Mouse (Mus musculus) limb, embryonic 15.5 days (tissue): Measurements from ENCODE around the gene Tmco3. TPM values are rescaled to one million over a fixed set of nuclear protein-coding genes. Genes with fewer than 3 reads are reported as not detected.

Experiments
- ATAC-seq: fragments of 200-750 bp; cut with Nextera tagmentation; 2 replicates; pipeline ENCODE4 v1.8.0; 2017; ENCODE audit warnings: low read depth, moderate TSS enrichment; ENCODE audit not compliant: insufficient number of reproducible peaks, low FRiP score, low TSS enrichment
- H3K27ac ChIP-seq: fragments of 300-500 bp; sonication (generic); 2 replicates; pipeline ENCODE4 v1.5.1; 2015; ENCODE audit warnings: moderate library complexity, mild to moderate bottlenecking, inconsistent platforms
- H3K27me3 ChIP-seq: fragments of 300-500 bp; sonication (generic); 2 replicates; pipeline ENCODE4 v1.6.1; 2015; ENCODE audit warnings: inconsistent platforms
- H3K36me3 ChIP-seq: fragments of 300-500 bp; sonication (generic); 2 replicates; pipeline ENCODE4 v1.6.1; 2015; ENCODE audit warnings: inconsistent platforms
- H3K4me1 ChIP-seq: fragments of 300-500 bp; sonication (generic); 2 replicates; pipeline ENCODE4 v1.6.1; 2015; ENCODE audit warnings: inconsistent platforms
- H3K4me2 ChIP-seq: fragments of 300-500 bp; sonication (generic); 2 replicates; pipeline ENCODE4 v1.6.1; 2015; ENCODE audit warnings: mild to moderate bottlenecking, inconsistent platforms
- H3K4me3 ChIP-seq: fragments of 300-500 bp; sonication (generic); 2 replicates; pipeline ENCODE4 v1.5.1; 2015; ENCODE audit warnings: mild to moderate bottlenecking, inconsistent platforms
- H3K9ac ChIP-seq: fragments of 300-500 bp; sonication (generic); 2 replicates; pipeline ENCODE4 v1.6.1; 2015; ENCODE audit warnings: inconsistent platforms
- H3K9me3 ChIP-seq: fragments of 300-500 bp; sonication (generic); 2 replicates; pipeline ENCODE4 v1.6.1; 2016; ENCODE audit warnings: inconsistent platforms
- WGBS: fragments of 180-500 bp; shearing (Covaris S2); methylation state at CpG from one replicate; pipeline ENCODE4 v1.1.7; 2015; 5-methylcytosine and 5-hydroxymethylcytosine counted together
- polyA plus RNA-seq: library from polyadenylated mRNA; unstranded; fragments of >200 nt; fragmentation: Nextera tagmentation; extraction: Ambion mirVana; gene quantifications from 2 replicates; pipeline ENCODE4 v1.2.1, GENCODE M21; 2015

The Tmco3 gene
- polyA plus RNA-seq: 44.4 and 47.7 TPM in 2 replicates

- peak; percentile 94 for ATAC-seq
- peak within 1 kb of the TSS; percentile 75 for H3K9ac ChIP-seq
- under 1% methylated on average over 79 of the region's 79 CpGs for WGBS
Observed at GRCm38 (mm10) chr8:13287692-13288623, at the start of gene Tmco3, which contains the start of gene Dcun1d2. Gene Tmco3, plus strand, starts transcription at chr8:13288190. Gene Dcun1d2, minus strand, starts transcription at chr8:13288131.

DNA sequence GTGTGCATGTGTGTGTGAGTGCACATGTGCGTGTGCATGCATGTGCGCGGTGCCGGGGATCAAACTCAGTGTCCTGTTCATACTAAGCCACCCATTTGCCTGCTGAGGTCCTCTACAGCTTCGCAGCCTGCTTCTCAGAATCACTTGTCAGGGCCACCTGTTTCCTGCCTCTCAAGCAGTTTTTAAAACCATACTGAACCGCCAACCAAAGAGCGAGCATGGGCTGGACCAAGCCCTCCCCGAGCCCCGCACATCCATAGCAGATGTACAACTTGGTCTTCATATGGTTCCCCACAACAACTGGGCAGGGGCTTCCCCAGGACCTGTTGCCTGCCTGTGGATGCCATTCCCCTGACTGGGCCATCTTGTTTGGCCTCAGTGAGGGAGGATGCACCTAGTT is 47.9 kb upstream of the Tmco3 start:
- WGBS: 89% methylated on average over 9 of the region's 9 CpGs
- Histone ChIP-seq H3K27me3 (no peaks in the 10 kb centered on the region; the same call in 1 of the 2 replicates), H3K9me3 (no peaks in the 10 kb centered on the region), H3K4me2 (no peak overlapping the region), H3K9ac (no peak overlapping the region), H3K4me3 (no peak overlapping the region), H3K4me1 (no peaks in the 10 kb centered on the region), H3K27ac (no peak overlapping the region), H3K36me3 (no peaks in the 10 kb centered on the region)
- no peak for ATAC-seq

More at GRCm38 (mm10) chr8:13287692-13288623, at the start of gene Tmco3, which contains the start of gene Dcun1d2:
- H3K9me3 ChIP-seq: no peaks in the 10 kb centered on the region
- peaks cover 14% of the 10 kb centered on the region for H3K4me1 ChIP-seq
- H3K4me2 ChIP-seq: peak within 1 kb of the TSS; percentile 74
- H3K4me3 ChIP-seq: peak within 1 kb of the TSS; percentile 89
- H3K27me3 ChIP-seq: no peaks in the 10 kb centered on the region
- peak within 1 kb of the TSS; percentile 92 for H3K27ac ChIP-seq
- peaks cover 8% of the 10 kb centered on the region for H3K36me3 ChIP-seq

- no peak for ATAC-seq
Observed at GRCm38 (mm10) chr8:13240691-13241090, 47.3 kb upstream of the Tmco3 start.

DNA sequence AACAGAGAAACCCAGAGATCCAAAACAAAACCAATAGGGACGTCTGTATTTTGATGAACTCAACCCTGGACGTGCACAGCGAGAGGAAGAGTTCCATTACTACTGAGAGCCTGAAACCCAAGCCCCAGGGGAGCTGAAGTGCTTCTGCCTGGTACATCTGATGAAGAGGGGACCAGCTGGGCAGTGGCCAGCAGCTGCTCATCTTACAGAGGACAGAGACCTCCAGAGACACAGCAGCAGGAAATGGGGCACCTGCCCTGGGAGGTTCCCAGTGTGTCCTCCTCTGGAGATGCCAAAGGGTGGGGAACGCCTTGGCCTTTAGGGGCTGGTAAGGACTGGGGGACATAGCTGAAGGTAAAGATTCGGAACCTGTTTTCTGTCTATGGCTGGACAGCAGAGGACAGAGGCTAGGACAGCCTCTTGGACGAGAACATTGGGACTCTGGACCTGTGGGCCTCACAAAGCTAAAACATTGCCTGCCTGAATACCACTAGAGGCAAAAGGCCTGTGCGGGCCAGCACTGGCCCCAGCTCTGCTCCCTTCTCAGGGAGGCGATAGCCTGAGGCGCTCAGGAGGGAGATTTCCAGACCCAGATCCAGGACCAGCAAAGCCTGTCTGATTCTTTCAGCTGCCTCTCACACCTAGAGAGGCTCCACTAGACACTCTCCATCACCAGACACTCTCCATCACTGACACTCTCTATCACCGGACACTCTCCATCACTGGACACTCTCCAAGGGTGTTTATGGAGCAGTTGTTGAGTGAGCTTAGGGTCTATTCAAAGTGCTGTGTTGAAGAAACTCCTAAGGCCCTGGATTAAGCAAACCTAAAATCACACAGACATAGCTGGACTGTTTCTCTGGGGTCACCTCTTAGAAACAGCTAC is 44.8 kb upstream of the Tmco3 start:
- H3K27me3 ChIP-seq: no peaks in the 10 kb centered on the region
- no peaks in the 10 kb centered on the region for H3K36me3 ChIP-seq
- H3K4me1 ChIP-seq: no peaks in the 10 kb centered on the region
- H3K4me2 ChIP-seq: no peak overlapping the region
- ATAC-seq: no peak
- no peak overlapping the region for H3K4me3 ChIP-seq
- no peaks in the 10 kb centered on the region for H3K9me3 ChIP-seq
- no peak overlapping the region for H3K9ac ChIP-seq
- H3K27ac ChIP-seq: no peak overlapping the region
- 74% methylated on average over 10 of the region's 10 CpGs for WGBS

More at GRCm38 (mm10) chr8:13240691-13241090, 47.3 kb upstream of the Tmco3 start:
- Histone ChIP-seq H3K27me3 (no peaks in the 10 kb centered on the region; the same call in 1 of the 2 replicates), H3K4me2 (no peak overlapping the region), H3K9ac (no peak overlapping the region), H3K9me3 (no peaks in the 10 kb centered on the region), H3K4me3 (no peak overlapping the region), H3K27ac (no peak overlapping the region), H3K36me3 (no peaks in the 10 kb centered on the region), H3K4me1 (no peaks in the 10 kb centered on the region)
- 72% methylated on average over 7 of the region's 7 CpGs for WGBS

- ATAC-seq: no peak
- H3K4me1 ChIP-seq: no peaks in the 10 kb centered on the region
- H3K4me2 ChIP-seq: no peak overlapping the region
- no peaks in the 10 kb centered on the region for H3K36me3 ChIP-seq
- 84% methylated on average over 11 of the region's 11 CpGs for WGBS
- no peak overlapping the region for H3K27ac ChIP-seq
- no peak overlapping the region for H3K9ac ChIP-seq
- H3K4me3 ChIP-seq: no peak overlapping the region
- H3K9me3 ChIP-seq: no peaks in the 10 kb centered on the region
- H3K27me3 ChIP-seq: no peaks in the 10 kb centered on the region
Observed at GRCm38 (mm10) chr8:13244343-13244880, 43.6 kb upstream of the Tmco3 start.

DNA sequence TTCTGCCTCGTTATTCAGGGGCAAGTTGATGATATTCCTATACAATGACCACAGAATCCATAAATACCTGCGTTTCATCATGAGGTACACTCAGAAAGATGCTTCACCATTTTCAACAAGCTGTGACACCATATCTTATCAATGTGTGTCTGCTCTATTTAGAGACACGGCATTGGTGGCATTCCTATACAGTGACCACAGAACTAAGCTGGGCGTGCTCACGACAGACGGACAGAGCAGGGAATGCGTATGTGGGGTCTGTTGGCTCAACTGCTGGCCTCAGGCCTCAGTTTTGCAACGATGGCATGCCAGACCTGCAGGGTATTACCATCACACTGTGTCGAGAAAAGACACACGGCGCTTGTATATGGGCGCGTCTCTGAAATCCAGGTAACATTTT is 35.2 kb upstream of the Tmco3 start:
- no peak for ATAC-seq
- Histone ChIP-seq H3K36me3 (peaks cover 29% of the 10 kb centered on the region), H3K9me3 (no peaks in the 10 kb centered on the region), H3K4me1 (0 out of 2 replicates have a peak, but pooled peaks cover 4% of the 10 kb centered on the region), H3K4me2 (no peak overlapping the region), H3K27me3 (no peaks in the 10 kb centered on the region), H3K4me3 (no peak overlapping the region), H3K9ac (no peak overlapping the region), H3K27ac (no peak overlapping the region)
- 85% methylated on average over 13 of the region's 13 CpGs for WGBS

- WGBS: 59% methylated on average over 5 of the region's 5 CpGs
- H3K9me3 ChIP-seq: no peaks in the 10 kb centered on the region
- H3K27ac ChIP-seq: no peak overlapping the region
- H3K9ac ChIP-seq: no peak overlapping the region
- no peak overlapping the region for H3K4me2 ChIP-seq
- H3K27me3 ChIP-seq: no peaks in the 10 kb centered on the region
- no peak for ATAC-seq
- 0 out of 2 replicates have a peak, but pooled peaks cover 4% of the 10 kb centered on the region for H3K4me1 ChIP-seq
- H3K36me3 ChIP-seq: peaks cover 34% of the 10 kb centered on the region
- no peak overlapping the region for H3K4me3 ChIP-seq
Observed at GRCm38 (mm10) chr8:13253413-13253812, 34.6 kb upstream of the Tmco3 start.

DNA sequence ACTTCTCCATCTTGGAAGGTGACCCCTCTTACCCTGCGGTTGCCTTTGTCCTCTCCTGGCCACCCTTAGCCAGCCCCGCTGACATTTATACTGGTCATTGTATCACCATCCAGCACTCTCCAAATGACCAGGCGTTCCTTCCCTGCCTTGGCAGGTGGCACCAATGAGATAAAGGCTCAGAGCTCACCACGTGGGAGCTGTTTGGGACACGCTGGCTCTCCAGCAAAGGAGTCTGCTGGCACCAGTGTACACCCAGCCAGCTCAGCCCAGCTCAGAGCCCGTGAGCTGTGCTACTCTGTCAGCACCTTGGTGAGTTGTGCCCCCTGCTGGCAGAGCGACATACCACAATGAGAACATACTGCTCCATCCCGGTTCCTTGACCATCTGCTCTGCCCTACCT is 34.0 kb upstream of the Tmco3 start, which contains the start of gene Adprhl1:
Adprhl1 (minus strand) TSS at position 144 of the 400 bp plus-strand sequence.
- Histone ChIP-seq H3K9ac (no peak within 1 kb of the TSS), H3K27ac (no peak within 1 kb of the TSS), H3K9me3 (no peaks in the 10 kb centered on the region), H3K36me3 (peaks cover 40% of the 10 kb centered on the region), H3K4me2 (no peak within 1 kb of the TSS), H3K4me1 (0 out of 2 replicates have a peak, but pooled peaks cover 4% of the 10 kb centered on the region), H3K4me3 (no peak within 1 kb of the TSS), H3K27me3 (no peaks in the 10 kb centered on the region)
- ATAC-seq: peak; percentile 69; the same call in 1 of the 2 replicates
- WGBS: 36% methylated on average over 8 of the region's 8 CpGs

- 58% methylated on average over 3 of the region's 3 CpGs for WGBS
- Histone ChIP-seq H3K27me3 (no peaks in the 10 kb centered on the region), H3K9me3 (no peaks in the 10 kb centered on the region), H3K4me2 (no peak overlapping the region), H3K4me3 (no peak overlapping the region), H3K9ac (no peak overlapping the region), H3K27ac (no peak overlapping the region), H3K4me1 (no peaks in the 10 kb centered on the region), H3K36me3 (peaks cover 40% of the 10 kb centered on the region)
- ATAC-seq: no peak
Observed at GRCm38 (mm10) chr8:13263376-13263775, 24.6 kb upstream of the Tmco3 start.

DNA sequence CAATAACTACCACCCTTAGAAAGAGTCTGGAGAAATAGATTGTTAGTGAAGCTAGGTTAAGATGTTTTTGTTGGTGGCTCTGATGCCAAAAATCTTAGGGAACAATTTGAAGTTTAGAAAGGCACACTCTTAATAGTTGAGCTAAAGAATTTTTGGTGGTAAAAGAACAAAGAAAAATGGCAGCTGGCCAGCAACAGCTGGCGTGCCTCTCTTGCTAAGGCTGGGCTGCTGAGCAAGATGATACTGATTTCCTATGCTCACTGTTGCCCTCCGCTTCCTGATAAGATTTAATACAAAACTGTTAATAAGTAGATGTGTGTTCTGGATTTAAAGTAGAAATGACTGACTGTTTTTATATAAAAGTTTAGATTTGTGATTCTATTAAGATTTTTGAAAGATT is 20.4 kb upstream of the Tmco3 start:
- Histone ChIP-seq H3K9ac (no peak overlapping the region), H3K27ac (no peak overlapping the region), H3K4me1 (no peaks in the 10 kb centered on the region), H3K4me3 (no peak overlapping the region), H3K9me3 (no peaks in the 10 kb centered on the region), H3K36me3 (peaks cover 47% of the 10 kb centered on the region), H3K4me2 (no peak overlapping the region), H3K27me3 (no peaks in the 10 kb centered on the region)
- WGBS: 63% methylated on average over 2 of the region's 2 CpGs
- no peak for ATAC-seq

- no peaks in the 10 kb centered on the region for H3K9me3 ChIP-seq
- H3K36me3 ChIP-seq: peaks cover 37% of the 10 kb centered on the region
- WGBS: 86% methylated on average over 5 of the region's 5 CpGs
- ATAC-seq: no peak
- H3K27me3 ChIP-seq: no peaks in the 10 kb centered on the region
- no peak overlapping the region for H3K4me3 ChIP-seq
- H3K27ac ChIP-seq: no peak overlapping the region
- no peak overlapping the region for H3K9ac ChIP-seq
- H3K4me2 ChIP-seq: no peak overlapping the region
- no peaks in the 10 kb centered on the region for H3K4me1 ChIP-seq
Observed at GRCm38 (mm10) chr8:13272834-13273233, 15.2 kb upstream of the Tmco3 start.
